Mouse (Mus musculus) B cell, adult (primary cell): ENCODE data around the gene Thap11. TPM values are rescaled to one million over a fixed set of nuclear protein-coding genes. Genes with fewer than 3 reads are reported as not detected.

ENCODE experiments used
- total RNA-seq: library from RNA; stranded (reverse); gene quantifications from 4 replicates; pipeline ENCODE4 v1.2.4, GENCODE M21; 2023; ENCODE audit not compliant: inconsistent age

Thap11 gene
- total RNA-seq: 14.8 to 18.3 TPM (median 15.5 TPM) in 4 replicates

GRCm38 (mm10) chr8:105854715-105855216 lies at the start of gene Thap11:
Gene Thap11 (plus strand): TSS chr8:105855132.

GRCm38 (mm10) chr8:105826861-105827848 lies 27.8 kb upstream of the Thap11 start, which contains the start of the genes Ranbp10 and Tsnaxip1:
Gene Ranbp10 (minus strand): TSS chr8:105827350.
Gene Tsnaxip1 (plus strand): TSS chr8:105827731.

GRCm38 (mm10) chr8:105853178-105853577 lies 1.8 kb upstream of the Thap11 start, which contains the start of gene Cenpt:
Gene Cenpt (minus strand): TSS chr8:105853278.

DNA sequence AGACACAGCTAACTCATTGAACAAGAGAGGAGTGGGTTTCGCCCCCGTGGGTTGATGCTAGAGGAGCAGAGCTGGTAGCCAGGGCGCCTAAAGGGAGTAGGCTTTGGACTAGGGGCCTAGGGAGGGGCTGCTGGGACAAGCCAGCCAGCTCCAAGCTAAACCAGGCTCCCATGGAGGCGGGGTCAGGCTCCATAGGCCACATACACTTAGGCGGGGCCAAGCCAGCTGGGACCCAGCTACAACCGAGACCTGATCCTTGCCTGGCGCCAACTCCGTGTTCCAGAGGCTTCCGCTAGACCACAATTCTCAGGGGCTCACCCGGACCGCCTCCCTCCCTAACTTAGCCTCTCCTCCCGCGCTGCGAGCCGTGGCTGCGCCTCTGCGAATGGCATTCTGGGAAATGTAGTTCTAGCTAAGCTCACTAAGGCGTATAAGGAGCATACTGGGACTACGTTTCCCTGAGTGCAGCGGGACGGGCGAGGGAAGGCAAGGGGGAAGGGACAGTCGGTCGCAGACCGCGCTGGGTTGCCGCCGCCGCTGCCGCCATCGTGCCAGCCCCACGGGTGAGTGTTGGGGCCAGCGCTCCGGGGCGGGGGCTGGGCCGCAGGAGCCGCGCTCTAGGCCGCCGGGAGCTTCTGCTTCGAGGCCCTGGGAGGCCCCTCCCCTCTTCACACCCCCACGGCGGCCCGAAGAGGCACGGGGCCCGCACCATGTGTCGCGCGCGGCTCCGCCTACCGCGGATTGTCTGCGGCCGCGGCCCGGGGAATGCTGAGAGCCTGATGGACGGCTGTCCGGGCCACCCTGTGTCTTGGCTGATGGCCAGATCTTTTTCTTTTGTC lies 5.4 kb downstream of the Thap11 start, which contains the start of gene Nutf2:
Gene Nutf2 (plus strand): TSS at position 438 of the 839 bp plus-strand sequence.

GRCm38 (mm10) chr8:105880754-105881520 lies 26.0 kb downstream of the Thap11 start, which contains the start of gene Edc4:
Gene Edc4 (plus strand): TSS chr8:105880881.

GRCm38 (mm10) chr8:105893339-105893738 lies 38.4 kb downstream of the Thap11 start, which contains the start of gene Nrn1l:
Gene Nrn1l (plus strand): TSS chr8:105893567.

GRCm38 (mm10) chr8:105900180-105900940 lies 45.4 kb downstream of the Thap11 start, which contains the start of gene Pskh1:
Gene Pskh1 (plus strand): TSS chr8:105900441.

Other genes starting within 250 kb of the Thap11 start
- 25.4 to 27.6 TPM (median 26.1 TPM) in 4 replicates for gene Ripor1, start 249.9 kb upstream of the Thap11 start, total RNA-seq
- 187 to 204 TPM (median 199 TPM) in 4 replicates for gene Ctcf, start 218.6 kb upstream of the Thap11 start, total RNA-seq
- gene Agrp, start 217.7 kb upstream of the Thap11 start, total RNA-seq: not detected in 4 replicates
- 151 to 166 TPM (median 159 TPM) in 4 replicates for gene Carmil2, start 168.9 kb upstream of the Thap11 start, total RNA-seq
- 95.0 to 102 TPM (median 100 TPM) in 4 replicates for gene Acd, start 154.0 kb upstream of the Thap11 start, total RNA-seq
- gene Pard6a, start 154.0 kb upstream of the Thap11 start, total RNA-seq: 13.5 to 18.8 TPM (median 16.4 TPM) in 4 replicates
- gene 4933405L10Rik, start 147.5 kb upstream of the Thap11 start, total RNA-seq: not detected in 4 replicates
- 2.8 to 3.9 TPM (median 3.5 TPM) in 4 replicates for gene Enkd1, start 146.9 kb upstream of the Thap11 start, total RNA-seq
- gene Gfod2, start 96.5 kb upstream of the Thap11 start, total RNA-seq: 0.80 to 3.7 TPM (median 2.0 TPM) in 4 replicates
- gene Ranbp10, start 27.8 kb upstream of the Thap11 start, total RNA-seq: 33.7 to 40.7 TPM (median 34.1 TPM) in 4 replicates
- gene Tsnaxip1, start 27.4 kb upstream of the Thap11 start, total RNA-seq: 1.1 to 1.6 TPM (median 1.3 TPM) in 3 of 4 replicates, not detected in the other
- 16.0 to 21.7 TPM (median 18.8 TPM) in 4 replicates for gene Cenpt, start 1.9 kb upstream of the Thap11 start, total RNA-seq
- gene Nutf2, start 5.4 kb downstream of the Thap11 start, total RNA-seq: 3.8 to 36.5 TPM (median 24.9 TPM) in 4 replicates
- gene Edc4, start 25.7 kb downstream of the Thap11 start, total RNA-seq: 74.7 to 93.2 TPM (median 78.6 TPM) in 4 replicates
- 0.97 to 2.0 TPM (median 1.5 TPM) in 4 replicates for gene Nrn1l, start 38.4 kb downstream of the Thap11 start, total RNA-seq
- 23.9 to 26.9 TPM (median 25.8 TPM) in 4 replicates for gene Pskh1, start 45.3 kb downstream of the Thap11 start, total RNA-seq
- gene Ctrl, start 78.7 kb downstream of the Thap11 start, total RNA-seq: 2.1 to 5.5 TPM (median 3.4 TPM) in 4 replicates
- gene Psmb10, start 83.3 kb downstream of the Thap11 start, total RNA-seq: 123 to 171 TPM (median 149 TPM) in 4 replicates
- 0.39 to 0.51 TPM in 2 of 4 replicates, not detected in the others for gene Lcat, start 88.2 kb downstream of the Thap11 start, total RNA-seq
- gene Slc12a4, start 111.0 kb downstream of the Thap11 start, total RNA-seq: 10.4 to 17.1 TPM (median 12.3 TPM) in 4 replicates
- not detected in 4 replicates for gene Dpep3, start 124.3 kb downstream of the Thap11 start, total RNA-seq
- gene Dus2, start 136.2 kb downstream of the Thap11 start, total RNA-seq: 30.7 to 40.1 TPM (median 34.2 TPM) in 4 replicates
- gene Dpep2nb, start 150.8 kb downstream of the Thap11 start, total RNA-seq: not detected in 4 replicates
- gene Ddx28, start 156.8 kb downstream of the Thap11 start, total RNA-seq: 7.0 to 8.3 TPM (median 7.8 TPM) in 4 replicates
- gene Nfatc3, start 203.7 kb downstream of the Thap11 start, total RNA-seq: 166 to 190 TPM (median 187 TPM) in 4 replicates